Mouse (Mus musculus) WW6 (cell line): ENCODE measurements around the gene Cmpk2.
"Not testable (repeated sequence)": the region's sequence is repeated elsewhere in the genome, so short reads cannot be mapped to it uniquely, and the experiment has no call there.

ENCODE experiments used
- DNase-seq: peaks from one replicate; pipeline ENCODE4 v3.0.0-alpha.2; 2013; ENCODE audit warnings: low read depth, low spot score

Gene Cmpk2

DNA sequence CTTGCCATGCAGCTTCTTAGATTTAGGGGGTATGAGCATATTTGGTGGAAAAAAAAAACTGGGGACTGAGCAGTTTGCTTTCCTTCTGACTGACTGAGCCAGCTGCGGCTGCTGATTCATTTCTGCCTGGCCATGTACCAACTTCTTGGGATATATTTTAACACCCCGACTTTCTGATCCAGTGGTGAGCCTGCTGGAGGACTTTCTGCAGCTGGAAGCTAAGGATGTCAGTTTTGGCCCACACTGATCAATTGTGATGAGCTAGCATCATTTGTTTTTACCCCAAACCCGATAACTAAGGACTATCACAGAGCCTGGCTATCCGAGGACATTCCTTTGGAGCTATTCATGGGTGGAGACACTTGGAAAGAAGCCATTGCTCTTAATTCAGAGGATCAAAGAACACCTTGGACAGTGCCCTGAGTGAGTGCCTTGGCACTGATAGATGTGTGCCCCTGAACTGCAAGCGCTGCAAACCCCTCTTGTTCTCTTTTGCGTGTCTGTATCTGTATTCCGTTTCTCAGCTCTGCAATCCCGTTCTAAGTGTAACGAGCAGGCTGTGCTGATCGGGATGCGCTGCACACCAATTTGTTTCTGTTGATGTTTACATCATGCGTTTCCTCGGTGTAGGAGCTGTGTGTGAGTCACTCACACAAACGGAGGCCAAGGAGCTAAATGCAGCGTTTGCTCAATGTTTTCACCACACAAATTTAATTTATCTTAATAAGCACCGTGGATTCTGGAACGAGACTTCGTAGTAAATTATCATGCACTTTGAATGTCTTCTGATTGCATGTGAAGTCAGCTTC, 9.4 kb downstream of the Cmpk2 start:
- no peak for DNase-seq

DNA sequence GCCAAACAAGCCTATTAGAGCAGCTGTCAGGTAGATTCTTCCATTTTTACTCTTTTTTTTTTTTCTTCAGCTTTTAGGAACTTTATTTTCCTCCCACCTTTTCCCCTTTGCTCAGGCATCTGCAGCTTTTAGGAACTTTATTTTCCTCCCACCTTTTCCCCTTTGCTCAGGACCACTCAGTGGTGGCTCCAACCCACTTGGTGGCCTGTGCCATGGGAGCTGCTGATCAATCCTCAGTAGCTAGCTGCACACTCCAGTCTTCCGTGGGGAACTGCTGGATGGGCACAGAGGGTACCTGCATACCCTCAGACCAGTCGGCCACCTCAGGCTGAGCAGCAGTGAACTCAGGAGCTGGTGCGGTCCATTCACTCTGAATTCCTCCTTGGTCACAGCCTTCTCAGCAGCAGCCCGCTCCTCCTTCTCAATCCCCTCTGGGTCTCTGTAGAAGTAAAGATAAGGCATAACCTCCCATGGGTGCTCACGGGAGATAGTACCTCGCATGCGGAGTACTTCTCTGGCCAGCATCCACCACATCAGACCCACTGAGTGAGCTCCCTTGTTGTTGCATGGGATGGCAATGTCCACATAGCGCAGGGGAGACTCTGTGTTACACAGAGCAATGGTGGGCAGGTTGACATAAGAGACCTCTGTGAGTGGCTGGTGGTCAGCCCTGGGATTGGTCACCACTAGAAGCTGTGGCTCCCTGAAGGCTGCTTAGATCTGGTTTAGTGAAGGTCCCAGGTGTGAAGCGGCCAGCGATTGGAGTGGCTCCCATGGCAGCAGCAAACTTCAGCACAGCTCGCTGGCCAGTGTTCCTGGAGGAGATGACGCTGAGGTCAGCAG, 17.0 kb downstream of the Cmpk2 start:
- DNase-seq: not testable (repeated sequence)

DNA sequence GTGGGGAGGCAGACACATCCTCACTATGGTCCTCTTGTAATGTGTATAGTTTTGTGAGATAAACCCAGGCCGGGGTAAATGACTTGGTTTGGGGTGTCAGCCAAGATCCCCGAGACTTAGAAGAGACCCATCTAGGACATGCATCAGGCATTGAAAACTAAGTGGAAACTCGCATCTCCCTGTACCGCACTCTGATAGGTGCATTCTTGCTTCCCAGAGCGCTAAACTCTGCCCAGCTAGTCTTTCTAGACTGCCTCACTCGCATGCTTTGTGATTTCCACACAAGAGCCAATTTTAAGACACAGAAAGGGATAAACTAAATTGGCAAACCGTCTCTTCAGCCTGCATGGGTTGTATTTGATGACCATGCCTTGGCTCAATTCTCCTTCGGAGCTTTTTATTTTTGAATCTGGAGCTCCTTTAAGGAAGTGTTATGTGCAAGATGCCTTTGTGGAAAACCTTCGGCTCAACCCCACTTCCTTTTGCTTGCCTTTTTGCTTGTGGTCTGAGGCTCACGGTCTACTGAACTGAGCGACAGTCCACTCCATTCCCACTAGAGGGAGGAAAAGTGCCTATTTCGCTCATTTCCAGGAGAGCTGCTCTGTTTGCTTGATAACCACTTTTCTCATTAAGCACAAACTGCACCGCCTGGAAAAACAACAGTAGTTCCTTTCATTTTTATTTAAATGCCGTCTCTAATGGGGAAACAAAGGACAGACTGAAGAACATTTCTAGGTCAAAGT, 19.0 kb downstream of the Cmpk2 start:
- DNase-seq: no peak

DNA sequence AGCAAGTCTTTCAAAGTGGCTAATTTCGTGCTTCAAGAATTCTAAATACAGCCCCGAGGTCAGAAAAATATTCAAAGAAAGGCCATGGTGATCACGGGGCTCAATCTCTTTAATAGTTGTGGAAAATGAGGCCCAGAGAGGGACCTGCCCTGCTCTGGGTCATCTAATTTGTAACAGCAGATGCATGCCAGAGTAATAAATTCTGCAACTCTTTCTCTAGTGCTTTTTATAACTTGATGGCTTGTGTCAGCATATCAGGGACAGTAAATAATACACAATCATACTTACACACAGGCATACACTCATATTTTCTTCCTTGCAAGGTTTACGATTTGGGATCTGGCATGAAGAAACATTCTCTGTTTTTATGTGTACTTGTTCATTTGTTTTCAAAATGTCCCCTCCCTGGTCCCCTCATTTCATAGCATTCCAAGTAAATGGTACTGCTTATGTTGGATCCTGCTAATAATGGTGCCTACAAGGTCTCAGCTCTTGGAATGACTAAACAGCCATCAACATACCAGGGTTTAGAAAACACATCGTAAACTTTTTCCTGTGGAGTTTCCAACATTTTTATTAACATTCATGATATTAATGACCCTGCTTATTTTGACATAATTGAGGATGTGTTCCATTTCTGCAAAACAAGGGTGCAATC, 19.7 kb downstream of the Cmpk2 start:
- no peak for DNase-seq

DNA sequence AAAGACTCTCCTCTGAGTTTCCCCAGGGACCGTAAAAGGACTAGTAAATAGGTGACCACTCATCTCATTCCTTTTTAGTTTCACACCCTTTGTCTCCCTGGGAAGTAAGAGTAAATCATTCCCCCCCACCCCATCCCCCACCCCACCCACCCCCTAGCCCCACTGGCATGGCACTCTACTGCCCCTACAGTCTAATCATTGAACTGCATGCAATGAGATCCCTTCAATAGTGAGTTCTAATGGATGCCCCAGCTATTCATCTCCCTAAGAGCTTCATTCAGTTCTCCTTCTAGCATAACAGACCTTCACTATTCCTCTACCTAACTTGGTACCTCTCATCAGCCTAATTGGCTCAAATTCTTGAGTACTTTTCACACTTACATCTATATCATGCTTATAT, 20.9 kb downstream of the Cmpk2 start:
- DNase-seq: no peak

DNA sequence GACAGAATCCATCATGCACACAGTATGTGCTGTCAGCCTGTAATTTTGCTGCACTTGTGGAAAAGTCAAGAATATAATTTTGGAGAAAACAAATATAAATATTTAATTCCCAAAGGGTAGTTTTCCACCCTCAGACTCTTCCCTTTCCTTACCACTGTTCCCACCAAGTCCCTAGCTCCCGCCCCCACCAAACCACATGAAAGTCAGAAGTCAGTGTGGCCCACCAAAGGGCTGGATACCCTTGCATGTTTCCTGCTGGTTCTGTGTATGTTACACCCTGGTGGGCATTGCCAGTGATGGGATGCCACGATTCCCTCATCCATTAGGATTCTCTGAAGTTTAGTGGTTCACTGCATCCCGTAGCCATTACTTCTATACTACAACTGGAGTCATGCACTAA, 32.0 kb downstream of the Cmpk2 start:
- no peak for DNase-seq

DNA sequence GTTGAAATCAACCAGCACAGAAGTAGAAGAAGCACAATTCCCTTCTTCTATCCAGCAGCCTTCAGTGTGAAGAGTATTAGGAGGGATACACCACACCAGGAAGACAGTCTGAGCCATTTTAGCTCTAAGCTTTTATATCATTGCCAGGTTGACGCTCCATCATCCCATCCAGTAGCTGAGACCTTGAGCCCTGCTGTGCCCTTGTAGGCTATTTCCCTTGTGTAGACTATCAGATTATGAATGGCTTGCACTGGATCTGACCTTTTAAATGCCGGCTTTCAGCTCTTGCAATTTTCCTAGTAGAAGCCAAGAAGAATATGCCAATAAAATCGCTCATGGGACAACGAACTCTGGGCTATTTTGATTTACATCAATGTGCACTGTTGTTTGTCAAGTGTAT, 42.0 kb downstream of the Cmpk2 start:
- DNase-seq: no peak

DNA sequence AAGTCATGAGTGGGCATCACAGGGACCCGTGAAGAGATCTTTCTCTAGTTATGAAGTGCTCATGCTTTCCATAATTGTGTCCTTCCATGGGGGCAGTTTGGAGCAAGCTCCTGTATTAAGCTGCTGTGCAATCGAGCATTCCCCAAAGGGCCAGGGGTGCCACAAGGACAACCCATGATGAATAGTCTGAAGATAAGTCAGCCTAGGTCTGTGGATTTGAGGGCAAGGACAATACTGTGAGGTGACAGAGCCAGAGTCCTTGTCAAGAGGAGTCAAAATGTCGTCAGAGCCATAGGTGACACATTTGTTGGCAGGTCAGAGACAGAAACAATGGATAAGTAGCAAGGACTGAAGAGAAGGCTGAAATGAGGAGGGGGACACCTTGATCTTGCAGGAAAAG, 49.2 kb downstream of the Cmpk2 start:
- no peak for DNase-seq

DNA sequence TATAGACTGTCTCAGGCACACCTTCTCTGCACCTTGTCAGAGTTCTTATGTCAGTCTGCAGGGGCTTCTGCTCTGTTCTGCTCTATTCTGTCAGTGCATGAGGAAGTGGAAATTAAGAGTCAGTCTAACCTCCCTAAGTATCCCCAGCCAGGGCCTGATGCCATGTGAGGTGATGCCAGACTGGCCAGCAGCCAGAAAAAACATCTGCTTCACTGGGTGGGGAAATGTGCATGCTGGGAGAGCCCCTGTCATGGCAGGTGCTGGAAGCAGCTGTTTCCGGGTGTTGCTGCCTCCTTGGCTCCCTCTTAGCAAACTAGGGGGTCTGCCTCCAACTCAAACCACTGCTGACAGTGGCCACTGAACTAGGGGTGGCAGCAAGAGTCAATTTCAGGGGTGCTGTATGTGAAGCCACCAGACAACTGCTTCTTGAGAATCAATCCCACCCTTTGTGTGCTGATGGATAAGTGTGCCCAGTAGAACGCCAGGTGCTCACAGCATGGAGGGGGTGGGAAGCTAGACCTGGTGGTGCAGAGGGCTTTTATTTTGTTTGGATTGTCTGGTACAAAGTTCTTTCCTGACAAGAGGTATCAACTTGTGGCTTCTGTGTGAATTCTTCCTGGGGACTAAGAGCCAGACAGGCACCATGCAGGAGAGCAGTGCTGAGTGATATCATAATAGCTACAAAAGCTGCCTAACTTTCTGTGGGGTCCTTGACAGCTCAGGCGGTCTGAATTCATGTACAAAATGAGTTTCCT, 56.1 kb downstream of the Cmpk2 start:
- DNase-seq: no peak

DNA sequence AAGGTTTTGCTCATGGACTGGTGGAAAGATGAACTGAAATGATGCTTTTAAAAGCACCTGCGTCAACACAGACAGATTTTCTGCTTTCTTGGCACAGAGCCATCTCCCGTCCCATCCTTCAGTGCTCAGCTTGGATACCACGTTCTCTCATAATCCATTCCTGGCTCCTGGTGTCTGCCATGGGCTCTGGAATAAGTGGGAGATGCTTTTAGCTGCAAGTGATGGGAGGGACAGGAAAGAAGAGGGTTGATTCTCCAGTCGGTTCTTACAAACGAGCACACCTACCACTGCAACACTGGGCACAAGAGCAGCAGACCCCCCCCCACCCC, 56.7 kb downstream of the Cmpk2 start:
- no peak for DNase-seq
